Mouse (Mus musculus) heart, postnatal 0 days (tissue): Measurements from ENCODE around the gene Fam114a1.

ENCODE experiments used
- CTCF ChIP-seq: IDR thresholded peaks from 2 replicates; pipeline ENCODE4 v1.5.1; 2016; ENCODE audit warnings: antibody characterized with exemption, control low read depth, low read depth
- EP300 ChIP-seq: IDR thresholded peaks from 2 replicates; pipeline ENCODE4 v1.6.1; 2016; ENCODE audit warnings: antibody characterized with exemption, low read depth

DNA sequence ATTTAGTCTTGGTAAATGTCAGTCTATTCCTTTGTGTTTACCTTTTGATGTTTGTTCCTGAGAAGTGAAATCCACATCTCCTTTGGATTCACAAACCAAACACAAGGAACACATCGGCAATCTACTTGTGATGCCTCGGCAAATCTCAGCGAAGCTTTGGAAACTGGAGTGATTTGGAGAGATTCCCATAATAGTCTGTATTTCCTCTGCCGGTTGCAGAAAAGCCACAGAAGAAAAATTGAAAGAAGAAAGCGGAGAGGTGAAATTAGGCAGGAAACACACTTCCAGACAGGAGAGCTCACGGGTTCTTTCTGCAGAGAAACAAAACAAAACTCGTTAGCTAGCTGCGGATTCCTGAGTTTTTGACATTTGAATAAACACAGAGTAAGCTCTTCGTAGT lies 110.0 kb downstream of the Fam114a1 start:
- TF ChIP-seq EP300 (no peak), CTCF (no peak)
